Mouse (Mus musculus): Measurements from ENCODE around the gene Cyp3a59. TPM values are rescaled to one million over a fixed set of nuclear protein-coding genes. Genes with fewer than 3 reads are reported as not detected.
"Not testable (repeated sequence)": the region's sequence is repeated elsewhere in the genome, so short reads cannot be mapped to it uniquely, and the experiment has no call there.

The Cyp3a59 gene
- not detected in 2 replicates for polyA plus RNA-seq (2012; rRNA removed)

GRCm38 (mm10) chr5:146078945-146079344 is at the start of gene Cyp3a59:
Cyp3a59 (plus strand) TSS chr5:146079257.
- H3K4me1 ChIP-seq (ENCODE audit: control insufficient read depth, insufficient read depth, low read length); DNase-seq: not testable (repeated sequence)

GRCm38 (mm10) chr5:146070099-146070498 is 9.0 kb upstream of the Cyp3a59 start:
- DNase-seq = no peak
- H3K4me1 ChIP-seq (ENCODE audit: control insufficient read depth, insufficient read depth, low read length) = no peaks in the 10 kb centered on the region
- WGBS = 49% methylated on average over 1 of the region's 1 CpGs
- TF ChIP-seq POLR2A (IDR thresholded peaks at IDR 0.05; ENCODE audit: borderline replicate concordance, extremely low read depth, low read depth, low read length) (no peak), CTCF (IDR thresholded peaks at IDR 0.05; ENCODE audit: insufficient read depth, low read length) (no peak)
- H3K4me3 ChIP-seq (replicated peaks; ENCODE audit: extremely low read depth, low read depth, low read length) = no peak overlapping the region

More at GRCm38 (mm10) chr5:146078945-146079344, at the start of gene Cyp3a59:
- H3K4me3 ChIP-seq (replicated peaks; ENCODE audit: extremely low read depth, low read depth, low read length) = not testable (repeated sequence)

GRCm38 (mm10) chr5:146147903-146148302 is 68.8 kb downstream of the Cyp3a59 start:
- TF ChIP-seq POLR2A (IDR thresholded peaks at IDR 0.05; ENCODE audit: borderline replicate concordance, extremely low read depth, low read depth, low read length) (no peak), CTCF (IDR thresholded peaks at IDR 0.05; ENCODE audit: insufficient read depth, low read length) (no peak)
- H3K4me3 ChIP-seq (replicated peaks; ENCODE audit: extremely low read depth, low read depth, low read length) = no peak overlapping the region
- no peaks in the 10 kb centered on the region for H3K4me1 ChIP-seq (ENCODE audit: control insufficient read depth, insufficient read depth, low read length)
- WGBS = 43% methylated on average over 2 of the region's 2 CpGs
- DNase-seq = no peak

- DNase-seq = no peak
- WGBS = 59% methylated on average over 3 of the region's 3 CpGs
- TF ChIP-seq CTCF (IDR thresholded peaks at IDR 0.05; ENCODE audit: insufficient read depth, low read length) (no peak), POLR2A (IDR thresholded peaks at IDR 0.05; ENCODE audit: borderline replicate concordance, extremely low read depth, low read depth, low read length) (no peak)
- Histone ChIP-seq H3K4me1 (ENCODE audit: control insufficient read depth, insufficient read depth, low read length) (no peaks in the 10 kb centered on the region), H3K4me3 (replicated peaks; ENCODE audit: extremely low read depth, low read depth, low read length) (no peak overlapping the region)
Observed at GRCm38 (mm10) chr5:146150454-146150853, 71.4 kb downstream of the Cyp3a59 start.

- not testable (repeated sequence) for DNase-seq; H3K4me3 ChIP-seq (replicated peaks; ENCODE audit: extremely low read depth, low read depth, low read length); H3K4me1 ChIP-seq (ENCODE audit: control insufficient read depth, insufficient read depth, low read length)
- 91% methylated on average over 4 of the region's 4 CpGs for WGBS
Observed at GRCm38 (mm10) chr5:146158326-146158725, 79.3 kb downstream of the Cyp3a59 start.

- not testable (repeated sequence) for H3K4me1 ChIP-seq (ENCODE audit: control insufficient read depth, insufficient read depth, low read length); H3K4me3 ChIP-seq (replicated peaks; ENCODE audit: extremely low read depth, low read depth, low read length); DNase-seq
- 93% methylated on average over 3 of the region's 3 CpGs for WGBS
Observed at GRCm38 (mm10) chr5:146160439-146160838, 81.4 kb downstream of the Cyp3a59 start, which contains the start of gene Gm5565. Gm5565 (minus strand) TSS chr5:146160539.

Other genes with a start within 250 kb of the Cyp3a59 start
- gene Cyp3a11, start 199.3 kb upstream of the Cyp3a59 start, polyA plus RNA-seq (2012; rRNA removed) = 0.05 and 0.32 TPM in 2 replicates
- 0.17 TPM in 1 of 2 replicates, not detected in the other for gene Cyp3a25, start 69.6 kb upstream of the Cyp3a59 start, polyA plus RNA-seq (2012; rRNA removed)
- not detected in 2 replicates for gene Gm5565, start 81.3 kb downstream of the Cyp3a59 start, polyA plus RNA-seq (2012; rRNA removed)
- gene Gm6309, start 91.5 kb downstream of the Cyp3a59 start, polyA plus RNA-seq (2012; rRNA removed) = not detected in 2 replicates
- 0.85 and 0.92 TPM in 2 replicates for gene 1700001J03Rik, start 106.0 kb downstream of the Cyp3a59 start, polyA plus RNA-seq (2012; rRNA removed)
- gene Rnf6, start 142.3 kb downstream of the Cyp3a59 start, polyA plus RNA-seq (2012; rRNA removed) = 15.7 and 25.9 TPM in 2 replicates
- gene Cdk8, start 152.0 kb downstream of the Cyp3a59 start, polyA plus RNA-seq (2012; rRNA removed) = 28.4 and 33.8 TPM in 2 replicates